Mouse (Mus musculus): ENCODE measurements around the gene Ccdc169.

- TF ChIP-seq CTCF (IDR thresholded peaks at IDR 0.05; ENCODE audit: extremely low read depth, insufficient read depth, insufficient read length, insufficient replicate concordance) (no peak), POLR2A (IDR thresholded peaks at IDR 0.05; ENCODE audit: low read depth, low read length) (no peak)
Measured at GRCm38 (mm10) chr3:55161144-55161543, 24.0 kb downstream of the Ccdc169 start.
